Mouse (Mus musculus) brain, embryonic 14.5 days (tissue): ENCODE measurements at regions not wholly inside any gene's neighbourhood (a gene's known extent, or its start where the extent isn't known, plus 50 kb on each side); places are given as distances from the start of the nearest gene placed in this dataset.

Experiments
- CTCF ChIP-seq: fragments of 200-500 bp; IDR thresholded peaks from 2 replicates; pipeline ENCODE4 v1.5.1; 2012; ENCODE audit warnings: inconsistent platforms, mild to moderate bottlenecking, moderate library complexity, borderline replicate concordance; ENCODE audit not compliant: insufficient read depth, insufficient read length; ENCODE audit errors: extremely low read depth
- POLR2A ChIP-seq: fragments of 200-500 bp; IDR thresholded peaks from 2 replicates; pipeline ENCODE4 v1.6.1; 2012; ENCODE audit warnings: mild to moderate bottlenecking, inconsistent platforms, borderline replicate concordance; ENCODE audit not compliant: poor library complexity, insufficient read depth, insufficient read length, severe bottlenecking; ENCODE audit errors: extremely low read depth

DNA sequence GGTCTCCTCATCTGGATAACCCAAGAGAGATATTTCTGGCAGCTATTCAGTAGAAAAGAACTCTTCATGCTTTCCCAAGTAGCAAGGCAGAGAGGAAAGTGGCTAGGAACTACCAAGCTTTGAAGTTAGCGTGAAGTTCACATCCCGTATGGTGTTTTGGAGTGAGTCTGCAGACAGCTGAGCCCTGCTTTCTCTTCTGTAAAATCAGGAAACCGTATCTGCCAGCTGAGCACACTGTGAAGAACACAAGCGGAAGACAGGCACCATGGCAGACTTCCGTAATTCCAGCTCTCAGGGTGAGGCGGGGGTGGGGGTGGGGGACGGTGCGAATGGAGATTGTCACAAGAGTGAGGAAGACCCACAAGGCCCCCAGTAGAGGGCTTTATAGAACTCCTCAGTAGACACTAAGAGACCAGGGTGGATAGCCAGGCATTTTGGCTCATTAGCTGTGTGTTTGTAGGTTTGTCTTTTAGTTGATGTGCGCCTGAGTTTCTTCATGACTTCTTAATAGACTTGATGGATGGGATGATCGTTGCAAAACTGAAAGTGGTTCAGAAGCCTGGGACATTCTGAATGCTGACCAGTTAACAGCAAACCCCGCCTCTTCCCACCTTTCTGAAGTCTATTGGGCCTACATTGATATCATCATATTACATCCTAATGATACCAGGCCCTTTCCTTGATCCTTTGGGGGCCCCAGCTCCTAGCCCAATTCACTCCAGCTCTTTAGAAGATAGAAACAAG, 287.4 kb downstream of the 4933412E24Rik start:
- TF ChIP-seq CTCF (no peak), POLR2A (no peak)
